Mouse (Mus musculus) C2C12 (cell line): ENCODE data around the gene Phactr1.

Experiments
- CTCF ChIP-seq: IDR thresholded peaks from one replicate; pipeline ENCODE4 v1.5.1; 2011; ENCODE audit not compliant: control insufficient read depth, insufficient read depth, insufficient read length
- MAX ChIP-seq: IDR thresholded peaks from one replicate; pipeline ENCODE4 v1.6.1; 2011; ENCODE audit warnings: mild to moderate bottlenecking, control low read depth
- MYOD1 ChIP-seq: IDR thresholded peaks from one replicate; pipeline ENCODE4 v1.6.1; 2011; ENCODE audit warnings: low read depth; ENCODE audit not compliant: control insufficient read depth, insufficient read length

- TF ChIP-seq CTCF: no peak
- TF ChIP-seq MAX: no peak
- no peak for TF ChIP-seq MYOD1
Measured at GRCm38 (mm10) chr13:42692233-42692632, 11.8 kb downstream of the Phactr1 start.
